Mouse (Mus musculus) heart, adult 2 months (tissue): ENCODE data around the gene C130026I21Rik.
"Not testable (repeated sequence)": the region's sequence is repeated elsewhere in the genome, so short reads cannot be mapped to it uniquely, and the experiment has no call there.

Experiments
- CTCF ChIP-seq: fragments of 200-600 bp; IDR thresholded peaks from 2 replicates; pipeline ENCODE4 v1.8.1; 2022; ENCODE audit warnings: antibody characterized with exemption, mild to moderate bottlenecking, moderate library complexity
- EP300 ChIP-seq: fragments of 200-500 bp; IDR thresholded peaks from 2 replicates; pipeline ENCODE4 v1.6.1; 2011; ENCODE audit warnings: low read depth, low read length, control low read depth; ENCODE audit not compliant: insufficient read depth
- POLR2A ChIP-seq: fragments of 200-500 bp; IDR thresholded peaks from 2 replicates; pipeline ENCODE4 v1.6.1; 2011; ENCODE audit warnings: mild to moderate bottlenecking, low read depth, low read length, control low read depth; ENCODE audit not compliant: insufficient read depth

GRCm38 (mm10) chr1:84992827-84993226, 277.5 kb downstream of the C130026I21Rik start:
- not testable (repeated sequence) for TF ChIP-seq POLR2A, CTCF, EP300
